Mouse (Mus musculus): ENCODE measurements around the gene Setd7. TPM values are rescaled to one million over a fixed set of nuclear protein-coding genes. Genes with fewer than 3 reads are reported as not detected.

The Setd7 gene
- polyA plus RNA-seq, 1 experiment from 2014 or later, result 2.5 TPM

DNA sequence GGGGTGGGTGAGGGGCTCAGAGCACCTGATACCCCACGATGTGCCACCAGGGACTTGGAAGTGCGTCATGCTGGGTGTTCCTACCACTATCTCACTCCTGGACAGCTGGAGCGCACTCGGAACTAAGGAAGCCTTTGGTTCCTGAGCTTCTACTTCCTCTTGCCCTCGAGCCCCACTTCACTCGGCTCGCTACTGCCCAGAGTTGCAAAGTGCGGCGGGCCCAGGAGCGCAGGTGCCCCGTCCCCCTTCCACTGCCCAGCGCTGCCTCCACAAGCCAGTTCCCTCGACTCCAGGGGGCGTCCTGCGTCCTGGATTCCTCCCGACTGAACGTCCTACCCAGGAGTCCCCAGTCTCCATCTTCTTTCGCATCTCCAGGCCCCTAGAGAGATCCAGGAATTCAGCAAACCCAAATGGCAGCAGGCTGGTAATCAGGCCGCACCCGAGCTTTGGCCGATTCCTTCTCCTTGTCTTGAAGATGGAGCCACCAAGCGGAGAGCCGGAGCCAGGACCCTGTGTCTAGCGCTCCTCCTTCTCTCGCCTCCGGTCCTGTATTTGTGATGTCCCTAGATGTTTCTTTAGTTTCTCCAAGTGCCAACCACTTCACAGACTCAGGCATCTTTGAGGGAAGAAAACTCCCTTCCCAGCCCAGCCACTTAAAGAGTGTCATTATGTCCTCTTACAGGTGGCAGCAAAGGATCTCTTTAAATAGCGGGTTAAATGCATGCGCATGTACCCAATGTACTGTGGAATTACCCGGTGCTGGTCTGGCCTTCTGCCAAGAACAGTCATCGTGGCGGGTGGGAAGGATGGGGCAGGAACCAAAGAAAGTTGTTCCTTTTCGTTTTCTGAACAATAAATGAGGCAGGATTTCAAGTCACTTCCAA is 672 bp upstream of the Setd7 start:
- WGBS, result 2% methylated on average over 32 of the region's 32 CpGs
- Histone ChIP-seq H3K4me1 (ENCODE audit: insufficient read depth, low read length) (peaks cover 34% of the 10 kb centered on the region), H3K36me3 (ENCODE audit: insufficient read depth, low read length) (no peaks in the 10 kb centered on the region), H3K27ac (ENCODE audit: low read length) (peak overlapping the region; percentile 90), H3K4me3 (ENCODE audit: low read length) (peak overlapping the region; percentile 88), H3K9ac (replicated peaks; ENCODE audit: low read length) (peak overlapping the region; percentile 94), H3K4me2 (replicated peaks; ENCODE audit: low read depth, low read length) (peak overlapping the region; percentile 99), H3K9me3 (ENCODE audit: low read length) (no peaks in the 10 kb centered on the region), H3K27me3 (ENCODE audit: insufficient read depth, low read length) (no peaks in the 10 kb centered on the region)
- peak; percentile 67 for ATAC-seq (ENCODE audit: low FRiP score, low TSS enrichment)

DNA sequence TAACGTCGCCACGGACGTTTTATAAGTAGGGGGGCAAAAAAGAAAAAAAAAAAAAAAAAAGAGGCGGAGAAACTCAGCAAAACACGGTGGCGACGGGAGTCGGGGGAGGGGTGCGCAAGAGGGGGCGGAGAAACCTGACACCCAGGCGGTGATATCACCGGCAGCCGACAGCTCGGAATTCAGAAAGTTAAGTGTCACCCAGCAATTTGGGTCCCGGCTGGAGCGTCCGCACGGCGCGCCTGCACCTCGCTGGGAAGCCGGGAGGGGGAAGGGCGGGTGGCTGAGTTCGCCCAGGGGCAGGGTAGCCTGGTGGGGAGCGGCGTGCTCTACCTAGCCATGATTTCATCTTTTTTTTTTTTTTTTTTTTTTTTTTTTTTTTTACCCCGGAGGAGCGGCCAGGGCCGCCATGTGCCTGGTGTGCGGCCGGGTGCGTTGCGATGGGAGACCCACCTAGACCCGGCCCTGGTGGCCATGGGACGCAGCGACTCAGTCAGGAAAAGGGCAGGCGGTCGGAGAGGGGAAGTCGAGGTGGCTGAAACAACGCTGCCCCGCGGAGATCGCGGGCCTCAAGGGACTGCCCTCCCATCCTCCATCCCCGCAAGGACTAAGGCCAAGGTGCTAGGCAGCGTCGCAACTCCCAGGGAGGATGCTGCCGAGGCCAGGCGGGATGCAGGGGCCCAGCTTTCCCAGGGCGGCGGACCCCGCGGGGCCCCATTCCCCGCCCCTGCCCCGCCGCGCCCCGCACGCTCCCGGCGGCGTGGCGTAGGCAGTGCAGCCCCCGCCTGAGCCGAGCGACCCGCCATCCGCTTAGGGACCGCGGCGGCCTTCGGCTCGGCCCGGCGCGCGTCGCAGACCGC is 857 bp downstream of the Setd7 start:
- ATAC-seq (ENCODE audit: low FRiP score, low TSS enrichment), result peak; percentile 46
- WGBS, result under 1% methylated on average over 52 of the region's 80 CpGs
- H3K9ac ChIP-seq (replicated peaks; ENCODE audit: low read length), result peak overlapping the region; percentile 94
- H3K9me3 ChIP-seq (ENCODE audit: low read length), result no peaks in the 10 kb centered on the region
- peak overlapping the region; percentile 90 for H3K27ac ChIP-seq (ENCODE audit: low read length)
- H3K36me3 ChIP-seq (ENCODE audit: insufficient read depth, low read length), result no peaks in the 10 kb centered on the region
- H3K4me3 ChIP-seq (ENCODE audit: low read length), result peak overlapping the region; percentile 88
- H3K4me2 ChIP-seq (replicated peaks; ENCODE audit: low read depth, low read length), result peak overlapping the region; percentile 99
- H3K27me3 ChIP-seq (ENCODE audit: insufficient read depth, low read length), result no peaks in the 10 kb centered on the region
- H3K4me1 ChIP-seq (ENCODE audit: insufficient read depth, low read length), result peaks cover 33% of the 10 kb centered on the region

DNA sequence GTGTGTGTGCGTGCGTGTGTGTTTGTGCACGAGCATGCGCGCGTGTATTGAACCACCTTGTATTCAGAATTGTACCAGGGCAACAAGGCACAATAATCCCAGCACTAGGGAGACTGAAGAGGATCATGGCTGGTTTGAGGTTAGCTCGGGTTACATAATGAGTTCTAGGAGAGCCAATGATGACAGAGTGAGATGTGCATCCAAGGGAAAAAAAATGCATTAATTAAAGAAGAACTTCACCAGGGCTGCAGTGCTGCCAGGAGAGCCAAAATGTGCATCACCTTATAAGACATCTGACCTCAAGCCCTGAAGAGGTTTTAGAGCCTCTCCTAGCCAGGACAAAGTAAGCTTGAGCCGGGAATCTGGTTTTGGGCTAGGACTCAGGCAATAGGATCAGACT is 5.1 kb downstream of the Setd7 start:
- H3K4me2 ChIP-seq (replicated peaks; ENCODE audit: low read depth, low read length), result no peak overlapping the region
- no peak for ATAC-seq (ENCODE audit: low FRiP score, low TSS enrichment)
- H3K27ac ChIP-seq (ENCODE audit: low read length), result no peak overlapping the region
- no peaks in the 10 kb centered on the region for H3K9me3 ChIP-seq (ENCODE audit: low read length)
- no peak overlapping the region for H3K9ac ChIP-seq (replicated peaks; ENCODE audit: low read length)
- no peaks in the 10 kb centered on the region for H3K27me3 ChIP-seq (ENCODE audit: insufficient read depth, low read length)
- H3K36me3 ChIP-seq (ENCODE audit: insufficient read depth, low read length), result no peaks in the 10 kb centered on the region
- no peak overlapping the region for H3K4me3 ChIP-seq (ENCODE audit: low read length)
- 76% methylated on average over 8 of the region's 8 CpGs for WGBS
- H3K4me1 ChIP-seq (ENCODE audit: insufficient read depth, low read length), result peaks cover 30% of the 10 kb centered on the region

DNA sequence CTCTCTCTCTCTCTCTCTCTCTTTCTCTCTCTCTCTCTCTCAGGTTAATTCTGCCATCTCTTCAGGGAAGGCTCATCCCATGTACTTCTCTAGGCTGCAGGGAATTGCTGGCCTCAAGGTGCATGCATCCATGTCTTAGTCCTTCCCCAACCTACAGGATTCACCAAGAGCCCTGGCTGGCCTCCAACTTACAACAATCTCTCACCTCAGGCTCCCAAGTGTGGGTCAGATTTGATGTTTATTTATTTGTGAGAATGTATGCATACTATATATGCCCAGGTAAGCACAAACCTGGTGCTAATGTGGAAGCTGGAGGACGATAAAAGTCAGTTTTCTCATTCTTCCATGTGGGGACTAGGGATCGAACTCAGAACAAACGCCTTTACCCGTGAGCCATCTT is 5.8 kb downstream of the Setd7 start:
- H3K27ac ChIP-seq (ENCODE audit: low read length), result no peak overlapping the region
- no peaks in the 10 kb centered on the region for H3K36me3 ChIP-seq (ENCODE audit: insufficient read depth, low read length)
- H3K9ac ChIP-seq (replicated peaks; ENCODE audit: low read length), result no peak overlapping the region
- H3K27me3 ChIP-seq (ENCODE audit: insufficient read depth, low read length), result no peaks in the 10 kb centered on the region
- H3K9me3 ChIP-seq (ENCODE audit: low read length), result no peaks in the 10 kb centered on the region
- ATAC-seq (ENCODE audit: low FRiP score, low TSS enrichment), result no peak
- no peak overlapping the region for H3K4me2 ChIP-seq (replicated peaks; ENCODE audit: low read depth, low read length)
- peaks cover 30% of the 10 kb centered on the region for H3K4me1 ChIP-seq (ENCODE audit: insufficient read depth, low read length)
- H3K4me3 ChIP-seq (ENCODE audit: low read length), result no peak overlapping the region
- 88% methylated on average over 4 of the region's 4 CpGs for WGBS

DNA sequence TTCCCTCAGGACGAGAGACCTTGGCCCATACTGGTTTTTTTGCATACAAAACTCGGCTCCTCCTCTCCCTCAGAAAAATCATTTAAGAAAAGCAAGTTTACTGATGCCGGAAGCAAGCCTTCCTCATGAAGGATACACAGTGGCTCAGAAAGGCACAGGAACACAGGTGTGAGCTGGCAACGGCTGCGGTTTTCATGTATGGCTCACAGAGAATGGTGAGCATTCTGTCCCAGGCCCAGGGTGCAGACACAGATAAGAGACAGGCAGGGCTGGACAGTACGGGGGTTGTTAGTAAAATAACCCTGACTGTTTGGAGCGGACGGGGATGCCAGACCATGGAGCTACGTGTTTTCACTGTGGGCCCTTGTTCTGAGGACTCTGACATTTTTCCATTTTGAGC is 6.6 kb downstream of the Setd7 start:
- Histone ChIP-seq H3K9ac (replicated peaks; ENCODE audit: low read length) (no peak overlapping the region), H3K4me2 (replicated peaks; ENCODE audit: low read depth, low read length) (no peak overlapping the region), H3K9me3 (ENCODE audit: low read length) (no peaks in the 10 kb centered on the region), H3K27me3 (ENCODE audit: insufficient read depth, low read length) (no peaks in the 10 kb centered on the region), H3K36me3 (ENCODE audit: insufficient read depth, low read length) (no peaks in the 10 kb centered on the region), H3K4me1 (ENCODE audit: insufficient read depth, low read length) (peaks cover 28% of the 10 kb centered on the region), H3K27ac (ENCODE audit: low read length) (no peak overlapping the region), H3K4me3 (ENCODE audit: low read length) (no peak overlapping the region)
- no peak for ATAC-seq (ENCODE audit: low FRiP score, low TSS enrichment)
- WGBS, result 78% methylated on average over 9 of the region's 9 CpGs

DNA sequence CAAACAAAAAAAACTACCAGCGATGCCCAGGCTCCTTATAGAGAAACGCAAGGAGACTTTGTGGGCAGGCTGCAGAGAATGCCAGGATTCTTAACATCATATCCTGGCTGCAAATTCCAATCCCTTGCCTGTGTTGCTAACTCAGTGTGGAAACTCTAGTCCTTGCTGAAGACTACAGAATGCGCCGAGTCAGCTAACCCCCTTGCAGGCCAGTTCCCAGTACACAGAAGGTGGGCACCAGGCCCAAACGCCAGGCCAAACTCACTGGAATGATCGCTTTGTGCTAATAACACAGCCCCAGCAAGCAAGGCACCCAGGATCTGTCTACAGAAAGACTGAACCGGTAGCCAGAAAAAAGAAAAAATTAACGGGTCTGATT is 7.2 kb downstream of the Setd7 start:
- no peaks in the 10 kb centered on the region for H3K9me3 ChIP-seq (ENCODE audit: low read length)
- ATAC-seq (ENCODE audit: low FRiP score, low TSS enrichment), result no peak
- no peak overlapping the region for H3K4me2 ChIP-seq (replicated peaks; ENCODE audit: low read depth, low read length)
- H3K27ac ChIP-seq (ENCODE audit: low read length), result no peak overlapping the region
- 65% methylated on average over 8 of the region's 8 CpGs for WGBS
- no peak overlapping the region for H3K9ac ChIP-seq (replicated peaks; ENCODE audit: low read length)
- no peak overlapping the region for H3K4me3 ChIP-seq (ENCODE audit: low read length)
- H3K36me3 ChIP-seq (ENCODE audit: insufficient read depth, low read length), result no peaks in the 10 kb centered on the region
- no peaks in the 10 kb centered on the region for H3K27me3 ChIP-seq (ENCODE audit: insufficient read depth, low read length)
- peaks cover 22% of the 10 kb centered on the region for H3K4me1 ChIP-seq (ENCODE audit: insufficient read depth, low read length)

DNA sequence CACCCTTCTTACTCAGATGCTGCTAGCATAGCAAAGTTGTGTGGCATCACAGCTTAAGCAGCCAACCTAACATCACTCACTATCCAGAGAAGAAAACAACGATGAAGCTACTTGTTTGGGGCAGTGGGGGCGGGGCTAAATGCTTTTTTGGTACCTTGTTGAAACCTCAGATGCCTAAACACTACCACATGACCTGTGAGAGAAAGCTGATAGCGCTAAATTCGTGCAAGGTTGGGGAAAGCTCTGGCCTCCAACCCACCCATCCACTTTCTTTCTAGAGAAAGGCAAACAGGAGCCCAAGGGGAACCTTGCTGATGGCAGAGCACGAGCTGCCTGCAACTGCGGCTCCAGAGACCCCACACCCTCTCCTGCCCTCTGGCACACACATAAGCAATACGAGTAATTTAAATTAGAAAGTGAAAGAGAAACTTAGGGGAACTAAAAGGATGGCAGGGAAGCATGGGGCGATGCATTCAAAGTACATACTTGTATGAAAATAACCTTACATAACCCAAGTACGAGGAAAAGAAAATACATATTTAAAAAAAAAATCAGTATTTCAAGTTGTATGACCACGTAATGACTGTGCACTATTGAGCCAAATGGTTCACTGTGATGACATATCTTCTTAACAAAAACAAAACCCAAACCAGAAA is 7.7 kb downstream of the Setd7 start:
- H3K27ac ChIP-seq (ENCODE audit: low read length), result no peak overlapping the region
- H3K4me3 ChIP-seq (ENCODE audit: low read length), result no peak overlapping the region
- ATAC-seq (ENCODE audit: low FRiP score, low TSS enrichment), result no peak
- no peaks in the 10 kb centered on the region for H3K36me3 ChIP-seq (ENCODE audit: insufficient read depth, low read length)
- 48% methylated on average over 10 of the region's 10 CpGs for WGBS
- H3K9me3 ChIP-seq (ENCODE audit: low read length), result no peaks in the 10 kb centered on the region
- H3K4me1 ChIP-seq (ENCODE audit: insufficient read depth, low read length), result peaks cover 17% of the 10 kb centered on the region
- no peak overlapping the region; the same call in 1 of the 2 replicates for H3K9ac ChIP-seq (replicated peaks; ENCODE audit: low read length)
- no peaks in the 10 kb centered on the region for H3K27me3 ChIP-seq (ENCODE audit: insufficient read depth, low read length)
- H3K4me2 ChIP-seq (replicated peaks; ENCODE audit: low read depth, low read length), result 0 out of 2 replicates have a peak overlapping the region, but pooled peaks have one; percentile 10

DNA sequence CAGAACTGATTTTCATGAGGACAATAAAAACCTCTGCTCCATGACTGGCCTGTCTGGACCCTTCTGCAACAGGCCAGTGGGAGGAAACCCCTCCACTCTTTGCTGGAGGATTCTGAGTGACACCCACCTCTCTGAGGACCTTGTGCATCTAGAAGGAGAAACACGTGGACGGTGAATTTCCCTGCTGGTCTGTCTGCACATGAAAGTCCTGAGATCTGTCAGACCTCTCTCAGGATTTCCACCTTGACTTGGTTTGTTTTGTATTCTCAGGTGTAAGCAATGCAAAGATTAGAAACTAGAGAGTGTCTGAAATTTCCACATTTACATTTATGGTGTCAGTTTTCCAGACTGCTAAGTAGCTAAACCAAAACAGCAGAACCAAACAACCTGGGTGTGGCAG is 8.5 kb downstream of the Setd7 start:
- Histone ChIP-seq H3K27ac (ENCODE audit: low read length) (no peak overlapping the region), H3K4me1 (ENCODE audit: insufficient read depth, low read length) (peaks cover 15% of the 10 kb centered on the region), H3K36me3 (ENCODE audit: insufficient read depth, low read length) (no peaks in the 10 kb centered on the region), H3K9me3 (ENCODE audit: low read length) (no peaks in the 10 kb centered on the region), H3K4me2 (replicated peaks; ENCODE audit: low read depth, low read length) (no peak overlapping the region), H3K27me3 (ENCODE audit: insufficient read depth, low read length) (no peaks in the 10 kb centered on the region), H3K9ac (replicated peaks; ENCODE audit: low read length) (no peak overlapping the region), H3K4me3 (ENCODE audit: low read length) (no peak overlapping the region)
- 58% methylated on average over 2 of the region's 2 CpGs for WGBS
- no peak for ATAC-seq (ENCODE audit: low FRiP score, low TSS enrichment)

DNA sequence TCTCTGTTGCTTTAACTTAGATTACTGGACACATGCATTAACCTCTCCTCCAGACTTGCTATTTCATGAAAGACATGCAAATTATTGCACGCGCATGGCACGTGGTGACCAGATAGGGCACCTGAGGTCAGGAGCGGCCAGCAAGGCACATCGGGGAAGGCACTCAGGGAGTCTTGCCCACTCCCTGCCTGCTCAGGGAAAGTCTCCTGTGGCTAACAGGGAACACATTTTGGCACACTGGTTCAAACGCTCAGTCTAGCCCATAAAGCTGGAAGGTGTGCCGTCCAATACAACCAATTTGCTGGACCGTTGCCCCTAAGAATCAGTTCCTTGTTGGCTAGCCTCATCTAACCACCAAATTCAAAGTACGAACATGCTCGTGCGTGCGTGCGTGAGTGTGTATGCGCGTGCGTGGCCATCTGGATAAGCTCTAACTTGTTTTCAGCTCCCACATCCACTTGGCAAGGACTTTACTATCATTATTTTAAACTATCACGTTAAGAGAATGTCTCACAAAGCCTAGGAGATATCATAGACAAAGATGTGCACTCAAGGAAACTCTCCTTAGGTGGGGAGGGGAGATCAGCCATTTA is 11.6 kb downstream of the Setd7 start:
- H3K9me3 ChIP-seq (ENCODE audit: low read length), result no peaks in the 10 kb centered on the region
- peaks cover 13% of the 10 kb centered on the region for H3K4me1 ChIP-seq (ENCODE audit: insufficient read depth, low read length)
- no peak overlapping the region for H3K4me2 ChIP-seq (replicated peaks; ENCODE audit: low read depth, low read length)
- no peaks in the 10 kb centered on the region for H3K27me3 ChIP-seq (ENCODE audit: insufficient read depth, low read length)
- H3K36me3 ChIP-seq (ENCODE audit: insufficient read depth, low read length), result no peaks in the 10 kb centered on the region
- no peak for ATAC-seq (ENCODE audit: low FRiP score, low TSS enrichment)
- WGBS, result 89% methylated on average over 17 of the region's 17 CpGs
- H3K4me3 ChIP-seq (ENCODE audit: low read length), result no peak overlapping the region
- H3K27ac ChIP-seq (ENCODE audit: low read length), result no peak overlapping the region
- H3K9ac ChIP-seq (replicated peaks; ENCODE audit: low read length), result no peak overlapping the region

Data from kidney, embryonic 16.5 days (tissue).